Mouse (Mus musculus): ENCODE measurements around the gene Cadm1. TPM values are rescaled to one million over a fixed set of nuclear protein-coding genes. Genes with fewer than 3 reads are reported as not detected.

The Cadm1 gene
- total RNA-seq, 2 experiments from 2014 or later = 237 to 250 TPM

DNA sequence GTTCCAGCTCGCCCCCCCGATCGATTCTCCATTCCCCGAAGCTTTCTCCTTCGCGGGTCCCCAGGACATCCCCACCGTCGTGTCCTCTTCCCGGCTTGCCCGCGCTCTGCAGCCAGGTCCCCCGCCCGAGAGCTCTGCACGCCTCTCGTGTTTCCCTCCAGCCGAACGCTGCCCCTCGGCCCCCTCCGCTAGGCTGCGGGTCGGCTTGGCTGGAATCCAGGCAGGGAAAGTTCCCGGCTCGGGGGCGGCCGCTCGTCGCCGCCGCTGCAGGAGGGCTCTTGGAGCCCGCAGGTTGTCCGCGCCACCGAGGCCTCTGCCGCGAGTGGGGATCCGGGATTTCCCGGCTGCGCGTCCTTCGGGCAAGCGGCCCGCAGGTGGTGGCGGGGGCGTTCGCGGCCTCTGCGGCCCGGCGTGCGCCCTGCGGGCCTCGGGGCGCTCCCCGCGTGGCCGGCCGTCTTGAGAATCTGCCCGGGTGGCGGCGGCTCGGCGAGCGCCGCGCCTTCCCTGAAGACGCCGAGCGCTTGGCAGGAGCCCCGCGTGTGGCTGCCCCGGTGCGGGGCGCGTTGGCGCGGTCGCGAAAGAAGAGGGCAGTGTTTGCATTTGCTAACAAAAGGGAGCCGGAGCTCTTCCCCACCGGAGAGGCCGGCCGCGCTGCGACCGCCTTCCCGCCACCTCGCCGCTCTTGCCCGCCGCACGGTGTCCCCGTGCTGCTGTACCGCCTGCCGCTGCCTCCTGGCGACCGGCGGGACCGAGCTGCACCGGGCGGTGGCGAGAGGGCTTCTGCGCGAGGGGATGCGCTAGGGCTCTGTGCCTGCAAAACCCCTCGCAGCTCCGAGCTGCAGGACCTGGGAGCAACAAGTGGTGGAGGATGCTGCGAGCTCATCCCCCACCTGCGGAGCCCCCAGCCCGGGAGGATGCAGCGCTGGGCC, 1.2 kb downstream of the Cadm1 start:
- H3K27ac ChIP-seq = peak overlapping the region; percentile 98
- DNase-seq (ENCODE audit: low spot score in 2 of 2) = peak; percentile 52 to 65
- H3K4me3 ChIP-seq = peak overlapping the region; percentile 99
- TF ChIP-seq CTCF (conservative IDR thresholded peaks at IDR 0.05) = peak; percentile 64

- peak overlapping the region; percentile 99 for H3K4me3 ChIP-seq
- no peak for TF ChIP-seq CTCF (conservative IDR thresholded peaks at IDR 0.05)
- H3K27ac ChIP-seq = peak overlapping the region; percentile 98
- DNase-seq (ENCODE audit: low spot score in 2 of 2) = peak; percentile 31 to 45
These were observed 2.4 kb downstream of the Cadm1 start for GRCm38 (mm10) chr9:47532215-47532865.

DNA sequence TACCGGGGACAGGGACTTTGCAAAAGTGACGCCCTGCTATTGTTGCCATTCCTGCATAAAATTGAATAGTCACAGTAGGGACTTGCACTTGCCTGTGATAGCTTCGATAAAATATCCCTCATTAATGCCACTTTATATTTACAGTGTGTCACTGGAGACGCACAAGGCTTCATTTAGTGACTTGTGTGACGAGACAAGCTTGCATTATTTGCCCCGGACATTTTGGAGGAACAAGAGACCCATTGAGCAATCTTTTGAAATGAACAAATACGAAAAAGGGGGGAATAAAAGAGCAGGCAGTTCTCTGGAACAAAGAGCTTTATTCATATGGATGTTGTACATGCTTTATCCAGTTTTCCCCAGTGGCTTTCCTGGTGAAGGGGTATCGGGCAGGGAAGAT, 3.5 kb downstream of the Cadm1 start:
- Histone ChIP-seq H3K27ac (peak overlapping the region; percentile 98), H3K4me3 (peak overlapping the region; percentile 99)
- no peak for DNase-seq (ENCODE audit: low spot score in 2 of 2)
- TF ChIP-seq CTCF (conservative IDR thresholded peaks at IDR 0.05) = no peak

DNA sequence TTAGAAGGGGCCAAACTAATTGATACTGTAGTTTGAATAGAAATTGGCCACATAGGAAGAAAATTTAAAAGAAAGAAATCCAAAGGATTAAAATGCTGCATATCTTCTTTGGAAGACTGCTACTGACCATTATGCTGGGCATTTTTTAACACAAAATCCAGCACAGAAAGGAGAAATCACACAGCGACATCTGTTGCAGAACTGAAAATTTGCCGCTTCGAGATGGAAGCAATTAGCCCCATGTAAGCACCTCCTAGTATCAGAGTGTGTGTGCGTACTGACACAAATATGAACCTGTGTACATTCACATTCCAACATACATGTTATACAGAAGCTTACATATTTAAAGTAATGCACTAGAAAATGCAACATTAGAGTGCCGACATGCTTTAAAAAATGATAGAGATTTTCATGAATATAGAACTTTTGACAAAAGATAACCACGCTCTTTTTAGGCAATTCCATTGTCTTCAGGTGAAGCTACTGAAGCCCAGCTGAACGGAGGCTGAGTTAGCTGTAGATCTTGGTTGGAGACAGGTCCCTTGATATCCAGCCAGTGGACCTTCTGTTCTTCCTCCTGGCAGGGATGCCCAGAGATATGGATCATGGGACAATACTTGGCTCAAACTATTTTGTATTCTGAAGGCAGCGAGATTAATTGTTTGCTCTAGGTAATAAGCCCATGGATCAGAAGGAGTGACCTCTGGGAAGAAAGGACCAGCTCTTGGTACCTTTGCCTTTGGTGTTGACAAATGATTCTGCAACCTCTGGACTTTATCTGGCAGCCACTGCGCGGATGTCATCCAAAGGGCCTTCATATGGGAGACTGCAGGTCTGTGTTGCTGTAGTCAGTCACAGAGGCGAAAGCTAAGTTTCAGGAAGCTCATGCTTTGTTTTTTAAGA, 4.9 kb downstream of the Cadm1 start:
- peak; percentile 33 for TF ChIP-seq CTCF (conservative IDR thresholded peaks at IDR 0.05)
- Histone ChIP-seq H3K27ac (0 out of 2 replicates have a peak overlapping the region, but pooled peaks have one; percentile 18), H3K4me3 (peak overlapping the region; percentile 20; the same call in 1 of the 2 replicates)
- DNase-seq (ENCODE audit: low spot score in 2 of 2) = no peak

DNA sequence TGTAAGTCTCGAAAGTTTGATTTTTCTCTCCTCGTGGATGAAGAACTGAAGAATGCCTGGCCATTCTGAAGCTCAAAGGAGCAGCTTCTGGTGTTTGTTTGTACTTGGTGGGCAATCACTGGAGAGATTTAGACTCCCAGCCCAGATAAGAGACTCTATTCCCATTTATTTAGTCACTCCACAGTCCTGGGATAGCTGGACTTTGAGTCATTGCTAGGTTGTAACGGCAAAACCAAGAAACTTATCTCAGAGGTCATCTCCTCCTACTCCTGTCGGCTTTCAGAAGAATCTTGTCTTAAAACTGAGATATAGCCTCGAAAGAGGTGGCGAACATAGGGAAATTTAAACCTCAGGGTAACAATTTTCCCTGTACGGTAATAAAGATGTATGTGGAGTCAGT, 15.3 kb downstream of the Cadm1 start:
- Histone ChIP-seq H3K27ac (peak overlapping the region; percentile 72; the same call in 1 of the 2 replicates), H3K4me3 (no peak overlapping the region)
- no peak for DNase-seq (ENCODE audit: low spot score in 2 of 2)
- TF ChIP-seq CTCF (conservative IDR thresholded peaks at IDR 0.05) = no peak

GRCm38 (mm10) chr9:47545667-47546066, 15.7 kb downstream of the Cadm1 start:
- no peak for TF ChIP-seq CTCF (conservative IDR thresholded peaks at IDR 0.05)
- Histone ChIP-seq H3K27ac (peak overlapping the region; percentile 72), H3K4me3 (peak overlapping the region; percentile 29)
- no peak for DNase-seq (ENCODE audit: low spot score in 2 of 2)

DNA sequence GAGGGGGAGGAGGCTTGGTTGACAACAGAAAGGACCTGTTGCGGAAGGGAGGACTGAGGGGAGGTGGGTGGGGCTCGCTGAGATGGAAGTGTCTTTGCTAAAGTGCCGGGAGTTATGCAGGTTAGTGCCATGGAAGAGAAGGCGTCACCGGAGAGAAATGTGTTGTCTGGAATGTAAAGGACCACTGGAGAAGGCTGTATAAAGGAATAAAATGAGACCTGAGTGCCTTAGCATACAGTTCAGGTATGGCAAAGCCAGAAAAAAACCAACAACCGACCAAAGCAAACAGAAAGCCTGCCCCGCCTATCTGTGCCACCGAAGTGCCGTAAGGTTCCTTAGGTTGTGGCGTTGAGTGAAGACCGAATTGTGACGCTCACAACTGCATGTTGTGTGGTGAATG, 18.4 kb downstream of the Cadm1 start:
- H3K4me3 ChIP-seq = no peak overlapping the region
- TF ChIP-seq CTCF (conservative IDR thresholded peaks at IDR 0.05) = no peak
- DNase-seq (ENCODE audit: low spot score in 2 of 2) = no peak
- no peak overlapping the region for H3K27ac ChIP-seq

DNA sequence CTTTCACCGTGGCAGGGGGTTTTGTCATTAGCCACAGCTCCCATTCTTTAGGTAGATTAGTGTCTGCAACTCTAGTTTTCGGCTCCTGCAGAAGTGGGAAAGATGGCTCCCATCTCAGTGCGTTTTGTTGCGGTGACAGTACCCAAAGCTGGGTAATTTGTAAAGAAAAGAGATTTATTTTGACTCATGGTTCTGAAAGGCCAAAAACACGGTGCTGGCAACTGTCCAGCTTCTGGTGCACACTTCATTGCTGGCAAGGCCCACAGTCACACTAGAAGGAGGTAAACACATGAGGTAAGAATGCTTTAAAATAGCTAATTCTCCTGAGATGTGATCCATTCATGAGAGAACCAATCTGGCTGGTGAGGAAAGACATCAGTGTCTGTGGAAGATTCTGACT, 18.9 kb downstream of the Cadm1 start:
- no peak for TF ChIP-seq CTCF (conservative IDR thresholded peaks at IDR 0.05)
- H3K4me3 ChIP-seq = no peak overlapping the region
- H3K27ac ChIP-seq = no peak overlapping the region
- DNase-seq (ENCODE audit: low spot score in 2 of 2) = no peak

GRCm38 (mm10) chr9:47552960-47553575, 23.1 kb downstream of the Cadm1 start:
- DNase-seq (ENCODE audit: low spot score in 2 of 2) = no peak
- Histone ChIP-seq H3K27ac (0 out of 2 replicates have a peak overlapping the region, but pooled peaks have one; percentile 18), H3K4me3 (no peak overlapping the region)
- TF ChIP-seq CTCF (conservative IDR thresholded peaks at IDR 0.05) = no peak

DNA sequence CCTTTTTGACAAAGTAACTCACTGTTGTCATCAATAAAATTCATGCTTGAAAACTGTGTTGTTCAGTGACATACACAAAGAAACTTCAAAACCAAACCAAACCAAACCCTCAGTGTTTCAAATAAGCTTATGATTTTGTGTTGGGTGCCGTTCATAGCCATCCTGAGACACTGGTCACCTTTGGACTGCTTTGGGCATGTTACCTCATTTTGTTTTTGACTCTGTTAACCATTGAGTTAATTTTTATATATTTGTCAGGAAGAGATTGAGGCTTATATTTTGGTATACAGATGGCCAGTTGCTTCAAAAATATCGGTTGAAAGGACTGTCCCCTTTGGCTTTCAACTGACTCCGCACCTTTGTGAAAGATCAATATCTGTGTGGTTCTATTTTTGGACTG, 30.8 kb downstream of the Cadm1 start:
- Histone ChIP-seq H3K27ac (no peak overlapping the region), H3K4me3 (no peak overlapping the region)
- TF ChIP-seq CTCF (conservative IDR thresholded peaks at IDR 0.05) = no peak
- no peak for DNase-seq (ENCODE audit: low spot score in 2 of 2)

GRCm38 (mm10) chr9:47561596-47561995, 31.6 kb downstream of the Cadm1 start:
- H3K4me3 ChIP-seq = no peak overlapping the region
- TF ChIP-seq CTCF (conservative IDR thresholded peaks at IDR 0.05) = no peak
- 0 out of 2 replicates have a peak overlapping the region, but pooled peaks have one; percentile 28 for H3K27ac ChIP-seq
- no peak for DNase-seq (ENCODE audit: low spot score in 2 of 2)

DNA sequence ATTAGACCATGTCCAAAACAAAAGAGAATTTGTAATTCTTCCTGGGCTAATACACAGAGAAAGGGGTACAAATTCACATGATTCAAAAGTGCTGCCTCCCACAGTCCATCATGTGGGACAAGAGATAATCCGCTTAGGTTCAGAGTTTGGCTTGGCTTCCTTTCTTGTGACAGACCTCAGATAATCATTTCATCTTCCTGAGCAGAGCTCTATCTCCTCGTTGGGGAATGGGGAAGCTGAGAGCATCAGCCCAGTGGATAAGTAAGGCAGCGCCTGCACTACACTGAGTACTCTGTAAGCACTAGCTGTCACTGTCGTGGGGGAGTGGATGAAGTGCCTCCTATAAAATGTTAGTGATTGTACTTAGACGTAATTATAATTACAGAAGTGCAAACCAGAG, 35.1 kb downstream of the Cadm1 start:
- Histone ChIP-seq H3K27ac (no peak overlapping the region), H3K4me3 (no peak overlapping the region)
- DNase-seq (ENCODE audit: low spot score in 2 of 2) = no peak
- no peak for TF ChIP-seq CTCF (conservative IDR thresholded peaks at IDR 0.05)

All from layer of hippocampus, adult 2 months (tissue).